Mouse (Mus musculus) kidney, embryonic 14.5 days (tissue): ENCODE data around the gene Tube1. TPM values are rescaled to one million over a fixed set of nuclear protein-coding genes. Genes with fewer than 3 reads are reported as not detected.
"Not testable (repeated sequence)": the region's sequence is repeated elsewhere in the genome, so short reads cannot be mapped to it uniquely, and the experiment has no call there.

Experiments used
- ATAC-seq: fragments of 200-750 bp; cut with Nextera tagmentation; 2 replicates; pipeline ENCODE4 v1.8.0; 2017; ENCODE audit warnings: moderate number of reproducible peaks, mild to moderate bottlenecking, moderate TSS enrichment, moderate library complexity; ENCODE audit not compliant: low FRiP score, low TSS enrichment
- H3K27ac ChIP-seq: fragments of 300-500 bp; sonication (generic); 2 replicates; pipeline ENCODE4 v1.5.1; 2014; ENCODE audit warnings: low read depth, mild to moderate bottlenecking, low read length, moderate library complexity, mixed read lengths
- H3K27me3 ChIP-seq: fragments of 300-500 bp; sonication (generic); 2 replicates; pipeline ENCODE4 v1.6.1; 2014; ENCODE audit warnings: mild to moderate bottlenecking, low read length; ENCODE audit not compliant: control insufficient read depth, insufficient read depth
- H3K36me3 ChIP-seq: fragments of 300-500 bp; sonication (generic); 2 replicates; pipeline ENCODE4 v1.6.1; 2014; ENCODE audit warnings: low read length, mixed read lengths; ENCODE audit not compliant: control insufficient read depth, insufficient read depth
- H3K4me1 ChIP-seq: fragments of 300-500 bp; sonication (generic); 2 replicates; pipeline ENCODE4 v1.6.1; 2014; ENCODE audit warnings: low read length, mixed read lengths; ENCODE audit not compliant: control insufficient read depth, insufficient read depth
- H3K4me2 ChIP-seq: fragments of 300-500 bp; sonication (generic); replicated peaks from 2 replicates; pipeline ENCODE4 v1.6.1; 2014; ENCODE audit warnings: low read depth, mild to moderate bottlenecking, low read length
- H3K4me3 ChIP-seq: fragments of 300-500 bp; sonication (generic); 2 replicates; pipeline ENCODE4 v1.5.1; 2014; ENCODE audit warnings: mild to moderate bottlenecking, low read length
- H3K9ac ChIP-seq: fragments of 300-500 bp; sonication (generic); 2 replicates; pipeline ENCODE4 v1.6.1; 2014; ENCODE audit warnings: low read depth, mild to moderate bottlenecking, low read length, moderate library complexity
- H3K9me3 ChIP-seq: fragments of 300-500 bp; sonication (generic); 2 replicates; pipeline ENCODE4 v1.6.1; 2016; ENCODE audit warnings: low read length; ENCODE audit not compliant: control insufficient read depth
- WGBS: fragments of 180-500 bp; shearing (Covaris S2); extraction: QIAGEN DNeasy Blood & Tissue Kit; methylation state at CpG from one replicate; pipeline ENCODE4 v1.1.7; 2014; 5-methylcytosine and 5-hydroxymethylcytosine counted together
- polyA plus RNA-seq: library from polyadenylated mRNA; unstranded; fragments of >200 nt; fragmentation: Nextera tagmentation; extraction: Ambion mirVana; gene quantifications from 2 replicates; pipeline ENCODE4 v1.2.1, GENCODE M21; 2014

Tube1 gene
- polyA plus RNA-seq, 1 experiment from 2014 or later: 21.5 TPM

- H3K36me3 ChIP-seq, H3K4me3 ChIP-seq, H3K27ac ChIP-seq, H3K4me2 ChIP-seq, ATAC-seq, H3K9me3 ChIP-seq, H3K27me3 ChIP-seq, H3K4me1 ChIP-seq, H3K9ac ChIP-seq: not testable (repeated sequence)
- WGBS: 94% methylated on average over 11 of the region's 11 CpGs
Measured at GRCm38 (mm10) chr10:39198216-39198615, 64.4 kb downstream of the Tube1 start.

Other genes with a start within 250 kb of the Tube1 start
- gene Lama4, start 168.5 kb upstream of the Tube1 start, polyA plus RNA-seq: 40.9 and 71.5 TPM in 2 replicates
- 14.7 TPM in 2 replicates for gene Fam229b, start 62 bp upstream of the Tube1 start, polyA plus RNA-seq
- 0.37 and 0.41 TPM in 2 replicates for gene Ccn6, start 29.8 kb downstream of the Tube1 start, polyA plus RNA-seq
- gene Fyn, start 234.9 kb downstream of the Tube1 start, polyA plus RNA-seq: 24.3 and 32.6 TPM in 2 replicates